ENCODE assay signal across 10 mouse cellular contexts in genomic region chr2:12316361-12316760, GRCm38 (mm10). TPM values are rescaled to one million over a fixed set of nuclear protein-coding genes. Genes with fewer than 3 reads are reported as not detected.
DNase-seq lines count a peak whose midpoint lies in the region; ATAC-seq lines count a peak whose summit lies in the region.
"Had no signal": no experiment of that assay in that cellular context is flagged by ENCODE, and none has a peak within 500 bp of the region (broad histone marks: within the 10 kb centered on the region; RNA-seq: fewer than 3 reads in every experiment).

No protein-coding gene starts in this region.

- H3K27me3 ChIP-seq in forebrain, embryonic 11.5 days (ENCODE audit: control insufficient read depth, insufficient read depth, low read length) = no peaks in the 10 kb centered on the region
- no peaks in the 10 kb centered on the region for H3K27me3 ChIP-seq in forebrain, embryonic 13.5 days
- H3K27me3 ChIP-seq: heart, embryonic 13.5 days; midbrain, embryonic 15.5 days had no signal

- H3K4me1 ChIP-seq in forebrain, embryonic 11.5 days (replicated peaks; ENCODE audit: control insufficient read depth, insufficient read depth, low read length) = no peaks in the 10 kb centered on the region
- no peaks in the 10 kb centered on the region for H3K4me1 ChIP-seq in forebrain, embryonic 13.5 days
- H3K4me1 ChIP-seq: midbrain, embryonic 15.5 days had no signal

- ATAC-seq in forebrain, embryonic 11.5 days (replicated peaks; ENCODE audit: low FRiP score) = 0 out of 2 replicates have a peak, but pooled peaks have one; percentile 27
- no peak for ATAC-seq in forebrain, embryonic 13.5 days
- ATAC-seq: midbrain, embryonic 15.5 days had no signal

- H3K4me2 ChIP-seq in forebrain, embryonic 11.5 days (ENCODE audit: low read depth, low read length, severe bottlenecking) = no peak overlapping the region
- H3K4me2 ChIP-seq in forebrain, embryonic 13.5 days = no peak overlapping the region
- H3K4me2 ChIP-seq: heart, embryonic 13.5 days; midbrain, embryonic 15.5 days had no signal

- no peak overlapping the region for H3K9ac ChIP-seq in forebrain, embryonic 11.5 days (ENCODE audit: low read length)
- H3K9ac ChIP-seq in forebrain, embryonic 13.5 days = no peak overlapping the region
- H3K9ac ChIP-seq: heart, embryonic 13.5 days; midbrain, embryonic 15.5 days had no signal

- no peaks in the 10 kb centered on the region for H3K9me3 ChIP-seq in forebrain, embryonic 11.5 days (ENCODE audit: control insufficient read depth, low read length)
- H3K9me3 ChIP-seq in forebrain, embryonic 13.5 days (replicated peaks) = no peaks in the 10 kb centered on the region
- H3K9me3 ChIP-seq: heart, embryonic 13.5 days; midbrain, embryonic 15.5 days had no signal

- no peak for DNase-seq in forebrain, embryonic 11.5 days (ENCODE audit: low spot score)
- peak; percentile 8 for DNase-seq in urinary bladder, postnatal 14 days (ENCODE audit: low spot score)
- DNase-seq in urinary bladder, postnatal 10 days (ENCODE audit: low spot score) = no peak
- peak; percentile 38 to 42 for DNase-seq in heart, postnatal 36 days
- no peak for DNase-seq in retina, postnatal 1 day
- DNase-seq in ovary, postnatal 36 days (ENCODE audit: low spot score) = no peak
- no peak for DNase-seq in layer of hippocampus, adult 9-10 months (ENCODE audit: low spot score)

- no peaks in the 10 kb centered on the region for H3K36me3 ChIP-seq in forebrain, embryonic 11.5 days (ENCODE audit: control insufficient read depth, insufficient read depth, low read length)
- H3K36me3 ChIP-seq in forebrain, embryonic 13.5 days (ENCODE audit: poor library complexity, severe bottlenecking) = no peaks in the 10 kb centered on the region
- H3K36me3 ChIP-seq: heart, embryonic 13.5 days; midbrain, embryonic 15.5 days had no signal

- no peak overlapping the region for H3K27ac ChIP-seq in forebrain, embryonic 11.5 days (ENCODE audit: low read depth, low read length)
- H3K27ac ChIP-seq in forebrain, embryonic 13.5 days = no peak overlapping the region
- H3K27ac ChIP-seq: heart, embryonic 13.5 days; midbrain, embryonic 15.5 days had no signal

- WGBS in forebrain, embryonic 11.5 days = 39% methylated on average over 7 of the region's 7 CpGs
- WGBS in forebrain, embryonic 13.5 days = 28% methylated on average over 7 of the region's 7 CpGs

- no peak overlapping the region for H3K4me3 ChIP-seq in forebrain, embryonic 11.5 days (ENCODE audit: low read depth, low read length)
- no peak overlapping the region for H3K4me3 ChIP-seq in forebrain, embryonic 13.5 days
- H3K4me3 ChIP-seq: heart, embryonic 13.5 days; midbrain, embryonic 15.5 days had no signal

- intact Hi-C loops in heart, postnatal 36 days (cut with DNase I) = no loop called here

RNA-seq across cellular contexts. Expression of gene Itga8, which starts 14.6 kb away (rescaled TPM):
- 4.2 and 4.6 TPM in 2 replicates for polyA plus RNA-seq in forebrain, embryonic 11.5 days (2014; fragmentation: Nextera tagmentation; extraction: Ambion mirVana)
- 1.7 and 2.0 TPM in 2 replicates for polyA plus RNA-seq in forebrain, embryonic 13.5 days (2015; fragmentation: Nextera tagmentation; extraction: Ambion mirVana)
- 1 to 10 TPM; 5.9 to 6.8 TPM for total RNA-seq in heart, postnatal 36 days (2021)

Comparison
In these comparisons a context has a peak if more than half of its experiments do, and no peak if none do; other contexts are left out.
1. DNase-seq: peak in urinary bladder, postnatal 14 days (single experiment) and heart, postnatal 36 days (2 of 2); none in forebrain, embryonic 11.5 days (single experiment), urinary bladder, postnatal 10 days (single experiment), retina, postnatal 1 day (single experiment), ovary, postnatal 36 days (single experiment) and layer of hippocampus, adult 9-10 months (single experiment).